Mouse (Mus musculus): ENCODE results near the gene Gm21731. TPM values are rescaled to one million over a fixed set of nuclear protein-coding genes. Genes with fewer than 3 reads are reported as not detected.
"Not testable (repeated sequence)": the region's sequence is repeated elsewhere in the genome, so short reads cannot be mapped to it uniquely, and the experiment has no call there.

Gene Gm21731
- polyA plus RNA-seq, 1 experiment: not detected

DNA sequence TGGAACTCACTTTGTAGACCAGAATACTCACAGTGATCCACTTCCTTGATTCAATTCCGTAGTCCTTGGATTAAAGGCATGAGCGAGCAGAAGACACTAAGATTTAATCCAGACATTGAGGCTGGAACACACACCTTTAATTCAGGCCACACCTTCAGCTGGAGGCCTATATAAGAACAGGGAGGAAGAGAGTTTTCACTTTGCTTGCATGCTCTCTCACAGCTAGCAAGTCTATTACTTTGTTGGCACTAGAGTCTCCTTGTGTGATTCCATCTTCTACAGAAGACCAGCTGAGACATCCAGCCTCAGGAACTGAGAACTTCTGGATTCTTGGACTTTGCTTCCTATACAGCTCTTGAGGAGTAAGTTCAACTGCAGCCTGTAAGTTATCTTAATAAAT lies 24.0 kb downstream of the Gm21731 start, which contains the start of gene AF067061:
Gene AF067061, plus strand, starts transcription at position 245 of the 400 bp plus-strand sequence.
- not testable (repeated sequence) for H3K27me3 ChIP-seq (replicated peaks; ENCODE audit: control insufficient read depth, insufficient read depth, low read length); H3K27ac ChIP-seq (ENCODE audit: insufficient read depth, low read depth, low read length); H3K4me1 ChIP-seq (ENCODE audit: control insufficient read depth, insufficient read depth, low read length); H3K4me3 ChIP-seq (ENCODE audit: insufficient read depth, low read depth, low read length); DNase-seq; H3K36me3 ChIP-seq (ENCODE audit: control insufficient read depth, insufficient read depth, low read length)
- WGBS: 66% methylated on average over 2 of the region's 2 CpGs

DNA sequence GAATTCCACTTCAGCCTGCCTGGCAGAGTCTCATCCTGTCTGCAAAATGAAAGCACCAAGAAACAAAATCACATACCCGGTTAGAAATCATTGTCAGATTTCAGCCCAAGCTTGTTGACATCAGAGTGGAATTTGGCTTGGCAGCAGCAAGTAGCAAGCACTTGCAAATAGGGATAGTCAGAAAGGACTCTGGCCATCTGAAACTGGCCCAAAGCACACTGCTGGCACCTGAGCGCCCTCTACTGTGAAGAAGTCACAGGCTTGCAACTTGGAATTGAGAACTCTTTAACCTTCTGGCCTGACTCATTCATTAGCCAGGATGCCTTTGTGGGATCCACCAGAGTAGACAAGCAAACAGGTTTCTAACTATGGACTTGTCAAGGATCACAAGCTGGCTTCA lies 38.9 kb downstream of the Gm21731 start:
- H3K4me1 ChIP-seq (ENCODE audit: control insufficient read depth, insufficient read depth, low read length); H3K27me3 ChIP-seq (replicated peaks; ENCODE audit: control insufficient read depth, insufficient read depth, low read length); H3K36me3 ChIP-seq (ENCODE audit: control insufficient read depth, insufficient read depth, low read length); H3K4me3 ChIP-seq (ENCODE audit: insufficient read depth, low read depth, low read length); H3K27ac ChIP-seq (ENCODE audit: insufficient read depth, low read depth, low read length): not testable (repeated sequence)
- WGBS: 21% methylated on average over 2 of the region's 2 CpGs
- DNase-seq: peak; percentile 14
- TF ChIP-seq CTCF (conservative IDR thresholded peaks at IDR 0.05; ENCODE audit: insufficient read depth, insufficient read length, low read depth, low read length): peak; percentile 18; the same call in 1 of the 2 replicates

DNA sequence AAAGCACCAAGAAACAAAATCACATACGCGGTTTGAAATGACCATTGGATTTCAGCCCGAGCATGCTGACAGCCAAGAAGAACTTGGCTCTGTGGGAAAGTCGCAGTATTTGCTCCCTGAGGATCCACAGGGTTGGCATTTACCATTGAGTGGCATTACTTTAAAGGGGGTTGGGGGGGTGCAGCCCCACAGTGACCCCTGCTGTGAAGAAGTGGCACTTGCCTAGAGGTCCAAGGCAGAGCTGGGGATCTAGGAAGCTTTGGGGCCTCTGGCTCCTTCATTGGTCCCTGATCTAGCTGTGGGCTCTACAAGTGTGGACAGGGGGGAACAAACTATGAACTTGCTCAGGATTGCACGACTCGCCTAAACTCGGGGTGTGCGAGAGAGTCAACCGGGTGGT lies 39.9 kb downstream of the Gm21731 start:
- Histone ChIP-seq H3K4me3 (ENCODE audit: insufficient read depth, low read depth, low read length) (no peak overlapping the region), H3K27ac (ENCODE audit: insufficient read depth, low read depth, low read length) (no peak overlapping the region), H3K27me3 (replicated peaks; ENCODE audit: control insufficient read depth, insufficient read depth, low read length) (no peaks in the 10 kb centered on the region), H3K36me3 (ENCODE audit: control insufficient read depth, insufficient read depth, low read length) (no peaks in the 10 kb centered on the region), H3K4me1 (ENCODE audit: control insufficient read depth, insufficient read depth, low read length) (no peaks in the 10 kb centered on the region)
- DNase-seq: no peak
- WGBS: 94% methylated on average over 9 of the region's 9 CpGs
- no peak for TF ChIP-seq POLR2A (IDR thresholded peaks at IDR 0.05; ENCODE audit: low read depth, low read length)
- TF ChIP-seq CTCF (conservative IDR thresholded peaks at IDR 0.05; ENCODE audit: insufficient read depth, insufficient read length, low read depth, low read length): no peak

Other genes starting within 250 kb of the Gm21731 start
- not detected in 2 replicates for gene Gm36079, start 212.1 kb upstream of the Gm21731 start, polyA plus RNA-seq (2012; rRNA removed)
- 0.19 and 0.80 TPM in 2 replicates for gene Gm21188, start 186.9 kb upstream of the Gm21731 start, polyA plus RNA-seq (2012; rRNA removed)
- not detected in 2 replicates for gene Gm20767, start 98.9 kb upstream of the Gm21731 start, polyA plus RNA-seq (2012; rRNA removed)
- gene Gm21818, start 66.7 kb upstream of the Gm21731 start, polyA plus RNA-seq (2012; rRNA removed): not detected in 2 replicates
- 0.19 and 0.81 TPM in 2 replicates for gene Gm21762, start 23.2 kb upstream of the Gm21731 start, polyA plus RNA-seq (2012; rRNA removed)
- gene AF067061, start 24.0 kb downstream of the Gm21731 start, polyA plus RNA-seq (2012; rRNA removed): not detected in 2 replicates
- gene BC147527, start 61.3 kb downstream of the Gm21731 start, polyA plus RNA-seq (2012; rRNA removed): 0.11 and 0.78 TPM in 2 replicates
- gene Tcstv3, start 77.8 kb downstream of the Gm21731 start, polyA plus RNA-seq (2012; rRNA removed): not detected in 2 replicates

Measured in kidney, adult 2 months (tissue).